Mouse (Mus musculus) T-helper 2 cell (primary cell): ENCODE results near the gene Ctnna3.
"Not testable (repeated sequence)": the region's sequence is repeated elsewhere in the genome, so short reads cannot be mapped to it uniquely, and the experiment has no call there.

Experiments used
- in situ Hi-C: fragments of 300-600 bp; cut with MboI, MseI; formaldehyde crosslinking; loops from one replicate; pipeline ENCODE4 v1.15.1; 2025; ENCODE audit warnings: high pct_unique_total_duplicates

Ctnna3 gene

GRCm38 (mm10) chr10:63423591-63424474, 6.1 kb upstream of the Ctnna3 start:
- in situ Hi-C loops: no loop called here

- in situ Hi-C loops: no loop called here
Measured at GRCm38 (mm10) chr10:63424475-63424814, 5.5 kb upstream of the Ctnna3 start.

- in situ Hi-C loops: no loop called here
Measured at GRCm38 (mm10) chr10:63427146-63427545, 2.8 kb upstream of the Ctnna3 start.

GRCm38 (mm10) chr10:63428243-63429022, 1.5 kb upstream of the Ctnna3 start:
- in situ Hi-C loops: no loop called here

GRCm38 (mm10) chr10:63429023-63429340, 916 bp upstream of the Ctnna3 start:
- in situ Hi-C loops: no loop called here

GRCm38 (mm10) chr10:63429380-63429779, 518 bp upstream of the Ctnna3 start:
- in situ Hi-C loops: no loop called here

- in situ Hi-C loops: no loop called here
Measured at GRCm38 (mm10) chr10:63431221-63431736, 1.4 kb downstream of the Ctnna3 start.

- in situ Hi-C loops: no loop called here
Measured at GRCm38 (mm10) chr10:63432099-63432498, 2.2 kb downstream of the Ctnna3 start.

- in situ Hi-C loops: no loop called here
Measured at GRCm38 (mm10) chr10:63432887-63433286, 3.0 kb downstream of the Ctnna3 start.

- in situ Hi-C loops: no loop called here
Measured at GRCm38 (mm10) chr10:63438736-63439262, 8.9 kb downstream of the Ctnna3 start.

GRCm38 (mm10) chr10:63439694-63440228, 9.9 kb downstream of the Ctnna3 start:
- in situ Hi-C loops: no loop called here

- in situ Hi-C loops: not testable (repeated sequence)
Measured at GRCm38 (mm10) chr10:63444602-63445387, 14.9 kb downstream of the Ctnna3 start.

- in situ Hi-C loops: no loop called here
Measured at GRCm38 (mm10) chr10:63453926-63454325, 24.0 kb downstream of the Ctnna3 start.

- in situ Hi-C loops: no loop called here
Measured at GRCm38 (mm10) chr10:63455110-63455878, 25.4 kb downstream of the Ctnna3 start.

GRCm38 (mm10) chr10:63457292-63458128, 27.6 kb downstream of the Ctnna3 start:
- in situ Hi-C loops: no loop called here

GRCm38 (mm10) chr10:63460935-63461334, 31.0 kb downstream of the Ctnna3 start:
- in situ Hi-C loops: no loop called here

- in situ Hi-C loops: no loop called here
Measured at GRCm38 (mm10) chr10:63472473-63472872, 42.6 kb downstream of the Ctnna3 start.

- in situ Hi-C loops: no loop called here
Measured at GRCm38 (mm10) chr10:63476167-63476647, 46.3 kb downstream of the Ctnna3 start.

- in situ Hi-C loops: no loop called here
Measured at GRCm38 (mm10) chr10:63478946-63479345, 49.0 kb downstream of the Ctnna3 start.

GRCm38 (mm10) chr10:63480066-63480465, 50.2 kb downstream of the Ctnna3 start:
- in situ Hi-C loops: no loop called here
